Mouse (Mus musculus) thymus, postnatal 0 days (tissue): ENCODE data around the gene Vsig10. TPM values are rescaled to one million over a fixed set of nuclear protein-coding genes. Genes with fewer than 3 reads are reported as not detected.
"Not testable (repeated sequence)": the region's sequence is repeated elsewhere in the genome, so short reads cannot be mapped to it uniquely, and the experiment has no call there.

Experiments
- DNase-seq: peaks from one replicate; pipeline ENCODE4 v3.0.0-alpha.2; 2015; ENCODE audit warnings: low spot score
- polyA plus RNA-seq: library from polyadenylated mRNA; unstranded; fragments of >200 nt; fragmentation: Nextera tagmentation; extraction: Ambion mirVana; gene quantifications from 2 replicates; pipeline ENCODE4 v1.2.1, GENCODE M21; 2015

The Vsig10 gene
- polyA plus RNA-seq, 1 experiment from 2014 or later, result 3.0 TPM

GRCm38 (mm10) chr5:117355648-117356303, 36.9 kb downstream of the Vsig10 start:
- DNase-seq, result no peak

- DNase-seq, result no peak
Observed at GRCm38 (mm10) chr5:117356365-117357128, 37.7 kb downstream of the Vsig10 start.

DNA sequence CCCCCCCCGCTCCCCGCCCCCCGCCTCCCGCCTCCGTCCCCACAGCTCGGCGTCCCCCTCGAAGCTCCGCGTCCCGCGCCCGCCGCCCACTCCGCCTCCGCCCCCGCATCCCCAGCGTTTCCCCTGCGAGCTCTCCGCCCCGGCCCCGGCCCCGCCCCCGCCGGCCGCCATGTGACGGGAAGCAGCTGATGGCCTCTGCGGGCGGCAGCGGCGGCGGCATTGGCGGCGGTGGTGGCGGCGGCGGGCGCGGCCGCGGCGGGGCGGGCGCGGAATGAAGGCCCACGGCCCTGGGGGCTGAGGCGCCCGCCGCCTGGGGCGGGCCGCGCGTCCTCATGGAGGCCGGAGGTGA, 38.2 kb downstream of the Vsig10 start, which contains the start of gene Wsb2:
Wsb2 (plus strand) TSS at position 176 of the 349 bp plus-strand sequence.
- peak; percentile 75 for DNase-seq

- DNase-seq, result peak; percentile 68
Observed at GRCm38 (mm10) chr5:117357478-117358247, 38.8 kb downstream of the Vsig10 start.

- no peak for DNase-seq
Observed at GRCm38 (mm10) chr5:117358248-117358630, 39.4 kb downstream of the Vsig10 start.

DNA sequence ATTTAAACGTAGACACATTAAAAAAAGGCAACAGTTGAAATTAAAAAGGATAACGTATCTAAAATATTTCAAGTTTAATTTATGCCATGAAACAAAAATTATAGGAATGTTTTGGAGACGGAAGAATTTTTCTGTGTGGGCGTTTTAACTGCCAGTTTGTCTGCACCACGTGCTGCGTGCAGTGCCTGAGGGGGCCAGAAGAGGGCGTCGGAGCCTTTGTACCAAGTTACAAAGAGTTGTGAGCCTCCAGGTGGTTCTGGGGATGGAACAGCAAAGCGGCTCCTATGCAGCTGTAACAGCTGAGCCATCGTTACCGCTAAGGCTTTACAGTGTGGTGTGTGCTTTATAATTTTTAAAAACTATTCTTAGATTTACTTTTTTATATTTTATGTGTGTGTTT, 39.8 kb downstream of the Vsig10 start:
- peak; percentile 87 for DNase-seq

DNA sequence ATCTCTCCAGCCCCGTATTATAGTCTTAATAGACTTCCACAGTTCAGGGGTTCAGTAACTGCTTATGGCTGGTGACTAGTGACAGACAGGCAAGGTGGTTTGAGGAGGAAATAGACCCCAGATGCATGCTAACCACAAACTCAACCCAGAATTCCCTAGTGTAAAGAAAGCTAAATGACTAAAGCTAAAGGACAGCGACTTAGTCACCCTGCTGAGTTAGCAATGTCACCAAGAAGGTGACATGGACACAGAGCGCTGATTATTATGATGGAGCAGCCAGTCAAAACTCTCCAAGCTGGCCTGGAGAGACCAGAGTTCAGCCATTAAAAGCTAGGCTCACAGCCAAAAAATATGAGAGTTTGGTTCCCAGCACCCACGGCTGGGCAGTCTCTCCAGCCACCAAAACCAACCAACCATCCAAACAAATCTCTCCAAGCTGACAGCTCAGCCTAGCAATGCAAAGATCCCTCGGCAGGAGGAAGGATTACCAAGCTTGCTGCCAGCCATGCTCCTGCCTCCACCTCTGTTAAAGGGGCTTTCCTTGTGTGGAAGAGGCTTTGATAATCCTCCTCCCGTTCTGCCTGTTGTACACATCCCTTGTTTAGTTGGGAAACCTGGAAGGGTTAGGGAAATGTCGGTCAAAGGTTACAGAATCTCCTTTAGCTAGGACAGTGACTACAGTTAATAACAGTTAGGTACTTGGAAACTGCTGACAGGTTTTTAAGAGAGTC, 40.8 kb downstream of the Vsig10 start:
- peak; percentile 57 for DNase-seq

DNA sequence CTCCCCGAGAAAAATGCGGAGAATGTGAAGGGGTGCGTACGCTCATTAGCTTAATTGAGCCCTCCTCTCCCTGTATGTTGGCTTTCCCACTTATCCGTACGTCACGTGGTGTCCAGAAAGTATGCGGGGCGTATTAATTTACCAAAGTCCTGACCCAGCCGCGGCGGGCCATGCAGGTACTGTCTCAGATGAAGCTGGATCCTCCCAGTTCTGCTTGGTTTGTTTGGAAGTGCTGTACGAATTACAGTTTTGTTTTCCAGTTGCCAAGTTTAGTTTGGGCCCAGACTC, 41.3 kb downstream of the Vsig10 start:
- DNase-seq, result no peak

DNA sequence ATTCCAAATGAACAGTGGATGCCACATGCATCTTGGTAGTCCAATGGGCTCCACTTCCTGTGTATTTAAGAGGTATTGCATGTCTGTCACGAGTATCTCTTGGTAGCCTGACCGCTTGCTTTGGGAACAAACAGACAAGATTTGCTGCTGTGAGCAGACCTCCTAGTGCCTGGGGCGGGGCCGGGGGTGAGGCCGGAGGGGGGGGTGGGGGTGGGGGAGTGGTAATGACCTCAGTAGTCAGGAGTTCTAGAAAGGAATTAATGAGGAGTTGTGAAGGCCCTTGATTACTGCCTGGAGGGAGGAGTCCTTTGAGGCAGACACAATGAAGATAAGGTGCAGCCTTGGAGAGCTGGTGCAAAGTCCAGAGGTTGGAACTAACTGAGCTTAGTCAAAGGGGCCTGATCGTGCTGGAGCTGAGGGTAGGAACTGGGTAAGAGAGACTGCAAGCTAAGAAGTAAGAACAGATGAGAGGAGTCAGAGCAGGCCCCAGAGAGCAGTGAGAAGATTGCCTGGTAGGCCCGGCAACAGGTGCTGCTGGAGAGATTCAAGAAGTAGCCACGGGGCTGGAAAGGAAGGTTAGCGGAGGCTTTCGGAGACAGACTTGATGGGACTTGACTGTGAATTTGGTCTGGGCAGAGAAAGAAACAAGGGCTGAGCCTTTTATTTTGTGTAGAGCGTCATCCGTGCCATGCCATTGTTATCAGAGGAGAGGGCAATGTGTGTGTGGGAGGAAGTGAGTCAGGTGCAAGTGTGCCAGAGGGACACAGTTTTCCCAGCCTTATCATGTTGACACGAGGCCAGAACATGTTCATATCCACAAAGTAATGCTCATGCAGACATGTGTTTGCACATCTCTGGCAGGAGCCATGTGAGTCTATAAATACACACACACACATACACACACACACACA, 42.0 kb downstream of the Vsig10 start:
- no peak for DNase-seq

DNA sequence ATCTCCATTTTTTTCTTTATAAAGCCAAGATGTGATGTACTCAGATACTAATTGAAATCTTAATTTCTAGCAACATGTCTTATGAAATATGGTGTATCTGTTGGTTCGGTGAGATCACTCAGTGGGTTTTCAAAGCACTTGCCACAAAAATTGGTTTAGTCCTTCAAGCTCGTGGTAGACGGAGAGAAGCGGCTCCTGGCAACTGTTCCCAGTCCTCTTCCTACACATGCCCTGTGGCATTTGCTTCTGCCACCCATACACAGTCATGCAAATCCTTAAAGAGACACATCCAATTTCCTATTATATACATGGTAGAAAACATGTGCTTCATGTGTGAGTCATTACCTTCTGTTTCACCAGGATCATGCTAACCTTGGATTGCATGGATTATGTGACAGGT, 42.7 kb downstream of the Vsig10 start:
- DNase-seq, result no peak

GRCm38 (mm10) chr5:117363066-117363782, 44.3 kb downstream of the Vsig10 start:
- DNase-seq, result no peak

GRCm38 (mm10) chr5:117364821-117365220, 45.9 kb downstream of the Vsig10 start:
- no peak for DNase-seq

DNA sequence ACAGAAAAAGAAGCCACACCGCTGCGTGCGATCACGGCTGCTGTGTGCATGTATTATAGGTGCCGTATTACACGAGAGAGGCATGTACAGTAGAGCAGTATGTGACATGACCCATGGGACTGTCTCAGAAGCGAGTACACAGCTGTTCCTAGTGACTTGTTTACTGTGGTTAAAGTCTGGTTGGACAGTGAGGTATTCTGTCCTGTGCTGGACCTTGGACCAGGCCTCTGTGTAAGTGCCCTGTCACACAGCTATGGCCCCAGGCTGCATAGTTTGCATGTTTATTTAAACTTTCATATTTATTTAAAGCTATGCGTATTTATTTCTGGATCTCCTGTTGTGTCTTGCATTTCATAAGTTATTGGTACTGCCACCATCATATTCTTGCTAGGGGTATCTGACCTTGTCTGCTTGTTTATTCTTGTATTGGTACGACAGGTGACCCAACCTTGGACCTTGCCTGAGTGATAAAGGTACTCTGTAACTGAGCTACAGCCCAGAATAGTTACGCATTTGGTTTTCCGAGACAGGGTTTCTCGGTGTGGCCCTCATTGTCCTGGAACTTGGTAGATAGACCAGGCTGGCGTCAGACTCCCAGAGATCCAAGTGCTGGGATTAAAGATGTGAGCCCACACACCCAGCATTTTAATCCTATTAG, 47.1 kb downstream of the Vsig10 start:
- DNase-seq, result no peak

DNA sequence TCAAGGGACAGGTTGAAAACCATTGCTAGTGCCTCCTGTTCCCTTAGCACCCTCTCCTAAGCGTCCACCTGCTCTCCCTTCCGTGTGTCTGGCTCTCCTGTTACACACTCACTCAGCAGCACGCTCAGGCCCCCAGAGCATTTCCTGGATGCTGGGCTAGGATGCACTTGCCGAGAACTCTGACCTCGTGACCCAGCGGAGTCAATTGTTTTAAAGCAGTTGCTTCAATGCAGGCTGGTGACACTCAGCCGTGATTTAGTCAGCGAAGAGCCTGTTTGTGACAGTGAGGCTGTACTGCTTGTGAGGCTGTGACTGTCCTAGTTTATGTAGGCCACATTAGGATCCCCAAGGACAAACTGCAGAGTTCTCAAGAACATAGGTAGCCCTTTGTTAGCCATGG, 48.3 kb downstream of the Vsig10 start:
- no peak for DNase-seq

- DNase-seq, result no peak
Observed at GRCm38 (mm10) chr5:117370592-117370991, 51.7 kb downstream of the Vsig10 start.

DNA sequence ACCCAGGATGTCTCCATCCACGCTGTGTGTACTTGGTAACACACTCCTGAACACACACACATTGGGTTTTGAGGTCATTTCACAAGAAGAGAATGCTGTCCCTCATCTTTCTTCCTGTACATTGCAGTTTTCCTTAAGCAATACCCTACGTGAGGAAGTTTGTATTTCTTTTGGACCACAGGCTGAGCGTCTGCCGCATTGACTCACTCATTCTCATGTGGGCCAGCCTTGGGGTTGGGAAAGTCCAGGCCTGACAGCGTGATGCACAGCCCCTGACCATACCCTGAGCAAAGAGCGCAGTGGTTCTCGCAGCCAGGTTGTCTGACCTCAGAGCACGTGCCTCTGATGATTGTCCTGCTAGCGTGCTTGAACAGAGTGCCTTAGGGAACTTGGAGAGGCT, 54.5 kb downstream of the Vsig10 start:
- DNase-seq, result no peak

GRCm38 (mm10) chr5:117374372-117375049, 55.6 kb downstream of the Vsig10 start:
- no peak for DNase-seq

DNA sequence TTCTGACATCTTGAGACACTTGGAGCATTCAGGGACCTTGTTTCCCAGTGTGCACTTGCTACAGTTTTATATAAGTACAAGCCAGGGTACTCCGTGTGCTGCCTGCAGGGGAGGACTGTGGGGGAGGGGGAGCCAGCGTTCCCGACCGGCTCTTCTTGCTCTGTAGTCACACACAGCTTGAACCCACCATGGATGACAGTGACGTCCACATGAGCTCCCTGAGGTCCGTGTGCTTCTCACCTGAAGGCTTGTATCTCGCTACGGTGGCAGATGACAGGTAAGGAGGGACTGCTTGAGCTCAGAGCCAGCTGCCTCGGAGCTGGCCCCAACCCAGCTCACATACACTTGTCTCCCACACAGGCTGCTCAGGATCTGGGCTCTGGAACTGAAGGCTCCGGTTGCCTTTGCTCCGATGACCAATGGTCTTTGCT, 57.5 kb downstream of the Vsig10 start:
- no peak for DNase-seq

GRCm38 (mm10) chr5:117377731-117378130, 58.8 kb downstream of the Vsig10 start:
- DNase-seq, result not testable (repeated sequence)
